In genomic region chr17:34894801-34895530, GRCm38 (mm10) we compare ENCODE assay signal across 7 mouse cellular contexts. TPM values are rescaled to one million over a fixed set of nuclear protein-coding genes. Genes with fewer than 3 reads are reported as not detected.
DNase-seq lines count a peak whose midpoint lies in the region; ATAC-seq and TF ChIP-seq lines count a peak whose summit lies in the region.

No protein-coding gene starts in this region.

- no peaks in the 10 kb centered on the region for H3K9me3 ChIP-seq in forebrain, embryonic 11.5 days (ENCODE audit: control insufficient read depth, low read length)

- peak; percentile 50 for DNase-seq in ES-CJ7 (ENCODE audit: low read depth, low spot score)
- DNase-seq in adrenal gland, postnatal 36 days, result peak; percentile 76 to 87
- DNase-seq in forebrain, embryonic 11.5 days (ENCODE audit: low spot score), result peak; percentile 71
- peak; percentile 57 for DNase-seq in heart, postnatal 4 days
- peak; percentile 61 to 72 for DNase-seq in layer of hippocampus, postnatal 10 days (ENCODE audit: low spot score in 2 of 2)
- DNase-seq in lung, postnatal 14 days, result peak; percentile 43

- TF ChIP-seq POLR2A in small intestine, adult 2 months (IDR thresholded peaks at IDR 0.05; ENCODE audit: low read depth, low read length), result no peak

- peak overlapping the region; percentile 91 for H3K4me3 ChIP-seq in forebrain, embryonic 11.5 days (ENCODE audit: low read depth, low read length)
- peak overlapping the region; percentile 78 for H3K4me3 ChIP-seq in small intestine, adult 2 months (ENCODE audit: low read depth, low read length)

- peak overlapping the region; percentile 97 for H3K9ac ChIP-seq in forebrain, embryonic 11.5 days (ENCODE audit: low read length)

- TF ChIP-seq CTCF in small intestine, adult 2 months (IDR thresholded peaks at IDR 0.05; ENCODE audit: extremely low read depth, insufficient read length, insufficient replicate concordance, low read depth, low read length), result no peak

- peaks cover 4% of the 10 kb centered on the region; the same call in 1 of the 2 replicates for H3K36me3 ChIP-seq in forebrain, embryonic 11.5 days (ENCODE audit: control insufficient read depth, insufficient read depth, low read length)
- H3K36me3 ChIP-seq in small intestine, adult 2 months (ENCODE audit: control insufficient read depth, insufficient read depth, low read length), result no peaks in the 10 kb centered on the region

- ATAC-seq in forebrain, embryonic 11.5 days (replicated peaks; ENCODE audit: low FRiP score), result peak; percentile 22

- H3K4me1 ChIP-seq in forebrain, embryonic 11.5 days (replicated peaks; ENCODE audit: control insufficient read depth, insufficient read depth, low read length), result peaks cover 12% of the 10 kb centered on the region
- H3K4me1 ChIP-seq in small intestine, adult 2 months (ENCODE audit: control insufficient read depth, insufficient read depth, insufficient read length, low read length), result peaks cover 14% of the 10 kb centered on the region

- H3K4me2 ChIP-seq in forebrain, embryonic 11.5 days (ENCODE audit: low read depth, low read length, severe bottlenecking), result peak overlapping the region; percentile 86

- H3K27ac ChIP-seq in forebrain, embryonic 11.5 days (ENCODE audit: low read depth, low read length), result peak overlapping the region; percentile 88
- no peak overlapping the region for H3K27ac ChIP-seq in small intestine, adult 2 months (ENCODE audit: insufficient read depth, low read depth, low read length)

- no peaks in the 10 kb centered on the region for H3K27me3 ChIP-seq in forebrain, embryonic 11.5 days (ENCODE audit: control insufficient read depth, insufficient read depth, low read length)
- H3K27me3 ChIP-seq in small intestine, adult 2 months (ENCODE audit: control insufficient read depth, insufficient read depth, low read length), result no peaks in the 10 kb centered on the region

- WGBS in forebrain, embryonic 11.5 days, result 8% methylated on average over 50 of the region's 51 CpGs
- WGBS in small intestine, adult 2 months, result 15% methylated on average over 50 of the region's 51 CpGs

RNA-seq across cellular contexts. Expression of gene C2, which starts 3.1 kb away (rescaled TPM):
- total RNA-seq in adrenal gland, postnatal 36 days (2021), result 100 to 1,000 TPM in 1 of 2 experiments, 10 to 100 TPM in 1; 85.2 to 119 TPM
- polyA plus RNA-seq in forebrain, embryonic 11.5 days (2014; fragmentation: Nextera tagmentation; extraction: Ambion mirVana), result 1.1 and 1.7 TPM in 2 replicates
- 1 to 10 TPM; 3.0 to 3.7 TPM for total RNA-seq in heart, postnatal 4 days (2021)
- total RNA-seq in layer of hippocampus, postnatal 10 days (2021), result 1 to 10 TPM; 1.3 to 1.4 TPM
- polyA plus RNA-seq in small intestine, adult 2 months (2012; rRNA removed), result 4.3 and 10.6 TPM in 2 replicates

RNA-seq across cellular contexts. Expression of gene Ehmt2, which starts 3.3 kb away (rescaled TPM):
- total RNA-seq in adrenal gland, postnatal 36 days (2021), result 100 to 1,000 TPM; 124 to 143 TPM
- 90.4 and 96.8 TPM in 2 replicates for polyA plus RNA-seq in forebrain, embryonic 11.5 days (2014; fragmentation: Nextera tagmentation; extraction: Ambion mirVana)
- total RNA-seq in heart, postnatal 4 days (2021), result 10 to 100 TPM; 55.7 to 56.8 TPM
- 100 to 1,000 TPM; 174 to 175 TPM for total RNA-seq in layer of hippocampus, postnatal 10 days (2021)
- 101 and 242 TPM in 2 replicates for polyA plus RNA-seq in small intestine, adult 2 months (2012; rRNA removed)

RNA-seq across cellular contexts. Expression of gene Gm20547, which starts 13.1 kb away (rescaled TPM):
- not detected for total RNA-seq in adrenal gland, postnatal 36 days (2021)
- polyA plus RNA-seq in forebrain, embryonic 11.5 days (2014; fragmentation: Nextera tagmentation; extraction: Ambion mirVana), result not detected in 2 replicates
- total RNA-seq in heart, postnatal 4 days (2021), result not detected
- under 1 TPM in 1 of 2 experiments, not detected in 1; 0.20 TPM for total RNA-seq in layer of hippocampus, postnatal 10 days (2021)
- polyA plus RNA-seq in small intestine, adult 2 months (2012; rRNA removed), result not detected in 2 replicates

RNA-seq across cellular contexts. Expression of gene Zbtb12, which starts 15.7 kb away (rescaled TPM):
- total RNA-seq in adrenal gland, postnatal 36 days (2021), result 10 to 100 TPM; 10.4 to 17.4 TPM
- polyA plus RNA-seq in forebrain, embryonic 11.5 days (2014; fragmentation: Nextera tagmentation; extraction: Ambion mirVana), result 2.1 and 2.8 TPM in 2 replicates
- total RNA-seq in heart, postnatal 4 days (2021), result 1 to 10 TPM; 7.9 TPM
- total RNA-seq in layer of hippocampus, postnatal 10 days (2021), result 10 to 100 TPM in 1 of 2 experiments, 1 to 10 TPM in 1; 9.8 to 10.0 TPM
- 2.9 and 6.8 TPM in 2 replicates for polyA plus RNA-seq in small intestine, adult 2 months (2012; rRNA removed)

RNA-seq across cellular contexts. Expression of gene Slc44a4, which starts 19.3 kb away (rescaled TPM):
- total RNA-seq in adrenal gland, postnatal 36 days (2021), result 1 to 10 TPM in 1 of 2 experiments, under 1 TPM in 1; 0.83 to 1.7 TPM
- polyA plus RNA-seq in forebrain, embryonic 11.5 days (2014; fragmentation: Nextera tagmentation; extraction: Ambion mirVana), result not detected in 2 replicates
- not detected for total RNA-seq in heart, postnatal 4 days (2021)
- under 1 TPM; 0.16 to 0.20 TPM for total RNA-seq in layer of hippocampus, postnatal 10 days (2021)
- 64.8 and 101 TPM in 2 replicates for polyA plus RNA-seq in small intestine, adult 2 months (2012; rRNA removed)

Comparison
In these comparisons a context has a peak if more than half of its experiments do, and no peak if none do; other contexts are left out.
1. RNA of gene C2, which starts 3.1 kb away (total RNA-seq): 85.2 to 119 TPM in adrenal gland, postnatal 36 days; 3.0 to 3.7 TPM in heart, postnatal 4 days and 1.3 to 1.4 TPM in layer of hippocampus, postnatal 10 days; every median in the first group is over 10 times any median in the second.
2. Peak in every context shown above with its lines, with median percentiles within 50 percentile points of each other: DNase-seq.